Mouse (Mus musculus) inflammation-experienced regulatory T-cells, adult 6 months (primary cell): ENCODE data around the gene Slc30a9. TPM values are rescaled to one million over a fixed set of nuclear protein-coding genes. Genes with fewer than 3 reads are reported as not detected.

Source experiments
- ATAC-seq: one replicate; pipeline ENCODE4 v1.8.0; 2017
- polyA plus RNA-seq, 3 experiments: library from polyadenylated mRNA; unstranded; fragments of 100-300 nt; shearing (Covaris generic); gene quantifications; one replicate each; pipeline ENCODE4 v1.2.1; 2017

Gene Slc30a9
- polyA plus RNA-seq, 3 experiments from 2014 or later = 9.9 to 14.1 (median 13.7) TPM

GRCm38 (mm10) chr5:67321656-67322268, 15.0 kb downstream of the Slc30a9 start:
- no peak for ATAC-seq

DNA sequence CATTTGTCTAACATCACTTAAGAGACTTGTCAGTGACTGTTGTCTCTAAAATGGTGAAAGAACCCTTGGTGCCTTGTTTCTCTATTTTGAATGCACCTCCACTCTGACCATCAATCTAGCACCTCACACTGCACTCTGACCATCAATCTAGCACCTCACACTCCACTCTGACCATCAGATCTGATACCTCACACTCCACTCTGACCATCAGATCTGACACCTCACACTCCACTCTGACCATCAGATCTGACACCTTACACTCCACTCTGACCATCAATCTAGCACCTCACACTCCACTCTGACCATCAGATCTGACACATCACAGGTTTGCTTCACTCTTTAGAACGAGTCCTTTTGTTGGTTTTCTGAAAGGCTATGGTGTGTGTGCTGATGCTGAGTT, 17.3 kb downstream of the Slc30a9 start:
- ATAC-seq = no peak

GRCm38 (mm10) chr5:67340811-67341210, 34.1 kb downstream of the Slc30a9 start:
- ATAC-seq = no peak

DNA sequence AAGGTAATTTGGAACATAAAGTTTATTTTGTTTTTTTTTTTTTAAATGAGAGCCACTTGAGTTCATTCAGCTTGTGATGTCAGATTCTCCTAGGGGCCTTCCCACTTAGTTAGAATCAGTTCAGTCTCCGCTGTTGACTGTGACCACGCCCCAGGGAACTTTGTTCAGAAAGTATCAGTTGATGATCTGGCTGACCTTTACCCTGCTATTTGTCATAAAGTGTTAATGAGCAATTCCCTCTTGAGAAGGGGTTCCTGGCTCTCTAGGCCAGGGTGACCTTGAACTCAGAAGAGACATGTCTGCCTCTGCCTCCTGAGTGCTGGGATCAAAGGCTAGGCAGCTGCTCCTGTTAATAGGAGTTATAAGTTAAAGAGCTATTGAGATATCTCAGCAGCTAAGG, 40.3 kb downstream of the Slc30a9 start:
- ATAC-seq = no peak

- no peak for ATAC-seq
Measured at GRCm38 (mm10) chr5:67348949-67349348, 42.2 kb downstream of the Slc30a9 start.

DNA sequence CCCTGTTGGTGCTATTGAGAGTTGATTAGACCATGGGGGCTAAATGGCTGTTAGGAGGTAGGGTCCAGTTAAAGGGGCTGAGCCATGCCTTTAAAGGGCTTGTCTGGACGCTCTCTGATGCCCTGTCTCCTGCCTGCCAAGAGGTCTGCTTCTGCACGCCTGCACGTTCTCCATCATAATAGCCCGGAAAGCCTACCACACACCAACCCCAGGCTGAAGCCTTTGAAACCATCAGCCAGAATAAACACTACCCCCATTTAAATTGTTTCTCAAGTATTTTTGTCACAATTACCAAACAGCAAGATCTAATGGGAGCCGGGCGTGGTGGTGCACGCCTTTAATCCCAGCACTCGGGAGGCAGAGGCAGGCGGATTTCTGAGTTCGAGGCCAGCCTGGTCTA, 55.6 kb downstream of the Slc30a9 start:
- no peak for ATAC-seq

GRCm38 (mm10) chr5:67362931-67363330, 56.2 kb downstream of the Slc30a9 start:
- no peak for ATAC-seq

GRCm38 (mm10) chr5:67377044-67377621, 70.4 kb downstream of the Slc30a9 start:
- no peak for ATAC-seq

- no peak for ATAC-seq
Measured at GRCm38 (mm10) chr5:67381690-67382089, 74.9 kb downstream of the Slc30a9 start.

DNA sequence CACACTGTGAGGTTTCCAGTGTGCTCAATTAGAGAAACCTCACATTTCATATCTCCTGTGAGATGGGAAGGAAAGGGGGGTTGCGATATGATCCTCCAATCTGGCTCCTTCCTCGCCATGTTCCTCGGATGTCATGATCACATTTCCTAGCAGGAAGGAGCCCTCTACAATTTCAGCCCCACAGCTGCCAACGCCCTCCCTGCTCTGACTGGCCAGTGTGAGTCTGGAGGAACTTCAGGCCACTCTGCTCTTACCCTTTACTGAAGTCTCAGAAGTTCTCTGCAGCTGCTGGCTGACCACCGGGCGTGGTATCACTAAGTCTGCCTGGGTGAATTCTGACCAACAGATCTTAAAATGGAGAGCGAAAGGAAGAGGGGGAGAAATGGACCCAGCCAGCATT, 75.8 kb downstream of the Slc30a9 start:
- ATAC-seq = no peak

DNA sequence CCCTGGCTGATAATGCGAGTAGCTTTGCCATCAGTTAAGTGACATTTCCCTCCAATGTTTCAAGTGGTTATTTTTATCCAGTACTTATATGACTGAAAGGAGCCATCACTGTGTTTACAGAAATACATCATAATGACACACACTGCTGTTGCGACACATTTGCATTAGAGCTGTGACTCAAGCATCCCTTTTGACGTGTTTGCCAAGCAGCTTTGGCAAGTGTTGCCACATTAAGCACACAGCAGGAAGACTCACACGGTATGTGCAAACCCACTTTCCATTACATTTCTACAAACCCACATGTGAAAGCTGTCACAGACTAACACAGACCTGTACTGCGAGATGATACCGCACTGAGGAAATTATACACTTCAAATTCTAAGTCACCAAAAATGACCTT, 87.2 kb downstream of the Slc30a9 start:
- no peak for ATAC-seq

DNA sequence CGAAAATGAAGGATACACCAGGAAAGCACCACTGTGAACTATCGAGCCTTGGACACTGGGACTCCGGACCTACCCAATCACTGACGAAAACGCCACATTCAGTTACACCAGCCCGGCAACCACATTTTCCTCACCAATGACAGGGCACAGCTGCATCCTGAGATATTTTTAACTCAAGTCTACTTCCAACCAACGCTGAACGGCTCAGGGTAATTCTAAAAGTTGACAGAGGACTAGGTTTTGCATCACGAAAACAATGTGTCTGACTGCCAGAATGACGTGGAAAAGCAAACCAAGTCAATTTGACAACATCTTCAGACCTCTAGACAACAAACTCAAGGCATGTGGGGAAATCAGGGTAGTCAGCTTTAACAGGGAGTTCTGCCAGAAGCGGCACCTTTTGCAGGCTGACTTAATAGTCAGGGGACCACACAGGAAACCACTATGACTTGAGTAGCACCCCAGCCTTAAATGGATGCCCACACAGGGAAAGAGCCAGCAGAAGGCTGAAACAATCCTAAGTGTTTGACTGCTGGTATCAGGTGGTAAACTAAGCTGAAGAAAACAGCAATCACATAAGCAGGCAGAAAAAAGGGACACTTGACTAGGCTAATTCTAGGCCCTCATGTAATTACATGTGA, 88.6 kb downstream of the Slc30a9 start:
- no peak for ATAC-seq

DNA sequence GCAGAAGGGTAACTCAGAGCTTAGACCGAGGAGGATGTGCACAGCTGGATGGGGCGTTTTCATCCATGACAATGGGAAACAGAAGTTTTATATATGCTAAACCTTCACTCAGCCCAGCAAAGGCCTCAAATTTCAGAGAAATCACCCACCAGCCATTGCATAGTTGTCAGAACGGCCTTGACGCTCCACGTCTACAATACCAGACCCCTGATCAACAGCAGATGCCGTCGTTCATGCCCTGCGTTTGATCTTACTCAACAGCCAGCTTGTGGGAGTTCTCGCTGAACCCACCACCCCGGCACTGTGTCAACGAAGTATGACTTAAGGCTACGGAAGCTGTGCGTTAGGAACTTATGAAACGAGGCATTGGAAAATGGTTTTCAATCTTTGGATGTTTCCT, 90.4 kb downstream of the Slc30a9 start:
- ATAC-seq = no peak

DNA sequence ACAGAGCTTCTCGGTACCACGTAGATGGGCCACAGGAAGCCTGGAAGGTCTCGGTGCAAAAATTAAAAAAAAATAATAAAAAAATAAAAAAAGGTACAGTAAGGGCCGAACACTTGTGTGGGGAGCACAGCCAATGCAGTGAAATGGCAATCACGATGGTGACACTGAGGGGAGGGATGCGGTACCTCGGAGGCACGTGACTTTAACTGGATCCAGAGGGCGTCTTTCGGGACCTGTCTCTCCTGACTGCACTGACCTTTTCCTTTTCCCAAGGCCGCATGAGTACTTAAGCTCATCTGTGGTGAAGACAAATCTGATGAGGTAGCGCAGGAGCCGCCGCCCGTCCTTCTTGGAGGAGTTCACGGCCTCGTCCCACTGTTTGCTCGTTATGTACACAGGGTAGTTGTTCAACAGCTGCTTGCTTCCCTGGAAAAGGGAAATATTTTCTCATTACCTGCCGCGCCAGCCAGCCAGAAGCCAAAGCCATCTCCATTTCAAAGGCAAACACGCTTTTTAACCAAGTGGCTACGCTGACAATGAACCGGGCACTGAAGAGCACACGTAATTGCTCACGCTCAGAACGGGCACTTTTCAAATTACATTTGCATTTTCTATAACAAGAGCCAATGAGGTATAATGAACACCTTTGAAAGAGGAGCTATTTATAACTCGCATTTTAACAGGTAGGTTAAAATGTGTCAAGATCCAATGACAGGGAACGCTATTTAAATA, 93.3 kb downstream of the Slc30a9 start:
- ATAC-seq = no peak

DNA sequence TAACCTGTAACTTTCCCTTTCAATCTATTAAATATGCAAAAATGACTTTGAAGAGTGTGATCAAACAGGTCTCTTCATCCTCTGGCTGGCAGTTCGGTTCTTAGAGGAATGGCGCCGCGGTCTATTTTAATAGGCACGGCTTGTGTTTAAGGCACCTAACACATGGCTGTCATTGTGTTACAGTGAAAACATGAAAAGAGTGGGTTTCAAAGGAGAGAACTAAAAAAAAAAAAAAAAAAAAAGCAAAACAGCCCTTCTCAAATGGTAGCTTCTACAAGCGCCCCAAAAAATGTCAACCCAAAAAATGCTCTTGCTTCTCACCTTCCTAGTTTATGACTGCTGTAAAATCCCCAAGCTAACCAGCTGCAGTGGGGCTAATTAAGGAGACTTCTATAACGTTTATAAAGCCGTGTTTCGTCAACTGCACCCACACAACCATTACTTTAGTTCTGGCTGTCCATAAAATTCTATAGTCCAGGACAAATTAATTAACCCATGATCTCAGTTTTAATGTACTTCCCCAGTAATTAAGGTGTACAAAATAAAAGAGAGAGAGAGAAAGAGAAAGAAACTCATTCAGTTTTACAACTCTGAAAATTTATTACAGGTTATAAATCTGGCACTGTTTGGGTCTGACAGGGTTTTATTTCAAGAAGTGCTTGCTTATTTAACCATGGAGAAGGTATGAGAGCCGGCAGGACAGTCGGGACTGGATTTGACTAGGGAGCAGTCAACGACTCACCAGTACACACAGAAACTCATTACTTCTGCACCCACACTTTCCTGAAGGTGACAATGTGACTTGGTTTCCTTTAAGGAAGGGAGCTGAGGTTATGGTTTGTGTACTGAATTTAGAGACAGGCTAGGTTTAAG, 94.1 kb downstream of the Slc30a9 start:
- no peak for ATAC-seq

DNA sequence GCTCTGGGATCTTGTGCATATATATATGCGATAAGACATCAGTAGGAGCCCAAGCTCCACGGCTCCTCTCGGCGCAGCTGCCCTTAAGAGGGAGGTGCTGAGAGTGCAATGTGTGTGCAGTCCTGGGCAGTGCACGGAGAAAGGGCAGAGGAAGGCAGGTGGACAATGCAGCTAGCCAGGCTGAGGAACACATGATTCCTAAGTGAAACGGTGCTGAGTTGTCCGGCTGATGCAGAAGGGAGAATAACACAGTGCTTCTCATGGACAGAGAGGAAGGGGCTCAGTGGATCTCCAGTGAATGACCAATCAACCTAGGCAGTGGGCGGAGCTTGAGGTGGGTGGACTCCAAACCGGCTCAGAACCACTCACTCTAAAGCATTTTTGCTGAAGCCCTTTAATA, 94.9 kb downstream of the Slc30a9 start:
- ATAC-seq = no peak

DNA sequence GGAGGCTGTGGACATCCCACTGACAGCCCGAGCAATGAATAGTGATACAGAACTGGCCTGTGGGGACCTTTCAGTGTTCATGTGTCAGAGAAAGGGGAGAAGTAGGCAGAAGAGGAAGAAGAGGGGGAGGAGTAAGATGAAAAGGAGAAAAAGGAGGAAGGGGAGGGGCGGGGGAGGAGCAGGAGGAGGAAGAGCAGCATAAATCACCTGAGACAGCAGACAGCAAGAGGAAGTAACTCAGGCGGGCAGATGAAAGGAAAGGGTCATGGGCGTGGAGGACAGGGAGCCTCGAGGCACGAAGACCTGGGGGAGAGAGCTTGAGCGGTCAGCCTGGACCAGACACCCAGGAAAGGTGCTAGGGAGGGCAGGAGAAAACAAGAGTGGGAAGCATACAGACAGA, 97.6 kb downstream of the Slc30a9 start:
- no peak for ATAC-seq

DNA sequence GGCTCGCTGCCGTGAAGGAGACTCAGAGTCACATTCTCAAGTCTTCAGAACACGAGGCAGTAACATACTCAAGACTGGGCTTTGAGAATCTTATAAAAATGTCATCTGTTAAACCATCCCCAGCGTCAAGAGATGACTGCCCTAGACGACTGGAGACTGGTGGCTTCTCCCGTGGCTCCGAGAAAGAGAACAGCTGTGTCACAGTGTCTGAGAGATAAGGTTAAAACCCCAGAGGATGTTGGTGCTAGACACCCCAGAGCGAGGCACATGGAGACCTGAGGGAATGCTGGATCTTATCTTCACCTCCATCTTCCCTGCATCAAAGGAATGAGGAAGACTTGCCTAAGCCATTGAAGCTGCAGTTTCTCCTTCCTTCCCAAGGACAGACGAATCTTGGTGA, 98.2 kb downstream of the Slc30a9 start:
- ATAC-seq = no peak
